Mouse (Mus musculus): ENCODE measurements around the gene Dis3l. TPM values are rescaled to one million over a fixed set of nuclear protein-coding genes. Genes with fewer than 3 reads are reported as not detected.

Gene Dis3l
- polyA plus RNA-seq, 1 experiment from 2014 or later = 16.2 TPM

Other genes starting within 250 kb of the Dis3l start
- gene Lctl, start 224.1 kb downstream of the Dis3l start, polyA plus RNA-seq (2015; fragmentation: Nextera tagmentation; extraction: Ambion mirVana) = not detected in 2 replicates
- gene Zwilch, start 168.2 kb downstream of the Dis3l start, polyA plus RNA-seq (2015; fragmentation: Nextera tagmentation; extraction: Ambion mirVana) = 19.9 and 21.7 TPM in 2 replicates
- gene Rpl4, start 167.9 kb downstream of the Dis3l start, polyA plus RNA-seq (2015; fragmentation: Nextera tagmentation; extraction: Ambion mirVana) = 707 and 780 TPM in 2 replicates
- 26.5 and 31.1 TPM in 2 replicates for gene Snapc5, start 162.0 kb downstream of the Dis3l start, polyA plus RNA-seq (2015; fragmentation: Nextera tagmentation; extraction: Ambion mirVana)
- gene Uchl4, start 106.1 kb downstream of the Dis3l start, polyA plus RNA-seq (2015; fragmentation: Nextera tagmentation; extraction: Ambion mirVana) = 1.6 and 1.7 TPM in 2 replicates
- gene Map2k1, start 87.7 kb downstream of the Dis3l start, polyA plus RNA-seq (2015; fragmentation: Nextera tagmentation; extraction: Ambion mirVana) = 79.0 and 86.7 TPM in 2 replicates
- 129 and 133 TPM in 2 replicates for gene Tipin, start 59.7 kb downstream of the Dis3l start, polyA plus RNA-seq (2015; fragmentation: Nextera tagmentation; extraction: Ambion mirVana)
- 0.38 and 1.1 TPM in 2 replicates for gene Megf11, start 44.3 kb upstream of the Dis3l start, polyA plus RNA-seq (2015; fragmentation: Nextera tagmentation; extraction: Ambion mirVana)

Measured in heart, embryonic 13.5 days (tissue).